Mouse (Mus musculus) thymus, postnatal 10 days (tissue): Measurements from ENCODE around the gene E330014E10Rik.
"Not testable (repeated sequence)": the region's sequence is repeated elsewhere in the genome, so short reads cannot be mapped to it uniquely, and the experiment has no call there.

Experiments
- DNase-seq, 2 experiments: peaks; one replicate each; pipeline ENCODE4 v3.0.0; 2021; ENCODE audit warnings: low spot score in 2 of 2

Gene E330014E10Rik

DNA sequence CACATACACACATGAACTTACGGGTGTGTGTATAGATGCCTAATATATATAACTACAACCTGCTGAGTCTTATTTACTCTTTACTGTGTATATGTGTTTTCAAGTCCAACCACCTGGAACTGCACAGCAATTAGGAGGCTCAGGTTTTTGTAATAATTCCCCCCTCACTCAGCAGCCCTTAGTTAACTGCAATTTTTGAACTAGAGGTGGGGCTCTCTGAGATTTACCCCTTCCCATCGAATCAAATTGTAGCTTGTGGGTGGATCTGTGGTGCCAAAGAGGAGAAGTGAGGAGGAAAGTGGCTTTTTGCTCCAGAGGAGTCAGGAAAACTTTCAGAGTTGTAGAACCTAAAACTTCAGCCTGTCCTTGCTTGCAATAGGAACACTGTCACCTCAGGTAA is at the start of gene E330014E10Rik:
TSS of gene E330014E10Rik (plus strand) at position 301 of the 400 bp plus-strand sequence.
- DNase-seq: not testable (repeated sequence)

DNA sequence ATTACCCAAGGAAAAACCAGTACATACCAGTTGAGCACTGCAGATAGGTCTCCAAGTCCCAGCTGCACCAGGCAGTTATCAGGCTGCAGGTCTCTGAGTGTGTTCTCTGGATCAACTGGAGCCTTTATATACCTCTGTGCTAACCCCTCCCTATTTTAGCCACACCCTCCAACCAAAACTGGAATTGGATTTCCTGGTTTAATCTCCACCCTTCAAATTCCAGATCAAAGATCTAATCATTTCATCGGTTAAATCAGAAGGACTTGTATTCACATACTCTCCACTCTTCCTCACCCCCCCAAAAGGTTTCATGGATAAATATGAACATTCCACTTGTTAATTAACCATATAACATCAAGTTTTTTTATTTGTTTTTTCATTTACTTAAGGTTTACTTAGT is 39.7 kb upstream of the E330014E10Rik start, which contains the start of gene Gm7978:
TSS of gene Gm7978 (minus strand) at position 101 of the 400 bp plus-strand sequence.
- DNase-seq: not testable (repeated sequence)

DNA sequence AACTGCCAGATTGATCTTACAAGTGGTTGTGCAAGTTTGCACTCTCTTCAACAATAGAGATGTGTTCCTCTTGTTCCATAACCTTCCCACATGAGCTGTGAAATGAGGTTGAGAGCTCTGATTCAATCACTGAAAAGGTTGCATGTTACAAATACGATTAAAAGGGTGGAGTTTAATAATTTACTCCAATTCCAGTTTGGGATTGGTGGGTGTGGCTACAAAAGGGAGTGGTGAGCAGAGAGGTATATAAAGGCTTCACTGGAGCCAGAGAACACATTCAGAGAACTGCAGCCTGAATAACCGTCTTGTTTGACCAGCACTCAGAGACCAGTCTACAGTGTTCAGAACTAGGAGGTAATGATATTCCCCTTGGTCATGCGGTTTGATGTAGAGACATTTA is 34.1 kb upstream of the E330014E10Rik start, which contains the start of gene Gm7982:
TSS of gene Gm7982 (plus strand) at position 301 of the 400 bp plus-strand sequence.
- not testable (repeated sequence) for DNase-seq

DNA sequence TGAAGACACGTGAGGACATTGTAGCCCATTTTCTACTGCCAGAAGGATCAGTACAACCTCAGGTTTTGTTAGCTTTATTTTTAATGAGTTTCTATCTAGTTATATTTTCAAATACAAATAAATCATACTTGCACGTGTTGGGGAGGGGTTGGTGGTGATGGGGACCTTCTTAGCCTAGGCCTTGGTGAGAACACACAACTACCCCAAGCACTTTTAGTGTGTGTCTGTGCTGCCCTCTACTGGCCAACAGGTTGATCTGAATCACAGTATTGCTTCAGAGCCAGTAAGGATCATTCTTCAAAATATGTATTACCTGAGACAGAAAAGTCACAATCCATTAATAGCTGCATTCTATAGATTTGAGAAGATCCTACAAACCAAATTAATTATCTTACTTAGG is 35.1 kb downstream of the E330014E10Rik start:
- not testable (repeated sequence) for DNase-seq

DNA sequence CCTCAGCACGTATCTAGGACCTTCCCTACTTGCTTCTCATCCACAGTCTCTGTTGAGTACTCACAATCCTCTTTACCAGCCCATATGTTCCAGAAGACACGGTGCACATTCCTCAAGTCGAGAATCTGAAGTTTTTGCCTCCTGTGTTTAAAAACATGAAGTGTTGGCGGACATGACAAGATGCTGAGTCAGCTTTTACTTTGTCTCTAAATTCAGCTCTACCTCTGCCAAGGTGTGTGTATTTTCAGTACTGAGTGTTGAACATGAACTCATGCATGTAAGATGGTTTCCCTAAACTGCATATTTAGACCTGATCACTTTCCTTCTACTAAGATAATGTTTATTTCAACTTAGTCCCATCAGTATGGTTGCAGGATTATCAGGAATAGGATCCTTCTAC is 60.8 kb downstream of the E330014E10Rik start:
- no peak for DNase-seq

DNA sequence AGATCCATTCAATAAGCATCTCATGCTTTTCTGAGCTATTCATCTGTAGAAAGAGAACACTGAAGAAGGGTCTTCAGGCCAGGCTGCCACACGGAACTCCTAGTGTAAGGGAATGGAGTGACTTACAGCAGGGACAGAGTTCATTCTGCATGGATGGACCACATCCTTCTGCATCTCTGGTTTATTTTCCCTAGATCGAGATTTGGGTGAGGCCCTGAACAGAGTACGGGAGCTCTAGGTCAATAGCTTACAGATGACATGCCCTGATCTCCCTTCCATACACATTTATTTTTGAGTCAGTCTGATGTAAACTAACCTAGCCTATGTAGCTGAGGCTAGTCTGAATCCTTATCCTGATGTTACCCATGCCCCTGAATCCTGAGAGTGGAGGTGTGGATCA is 78.2 kb downstream of the E330014E10Rik start:
- DNase-seq: no peak
